ENCODE assay signal across 20 mouse cellular contexts in the genomic region with DNA sequence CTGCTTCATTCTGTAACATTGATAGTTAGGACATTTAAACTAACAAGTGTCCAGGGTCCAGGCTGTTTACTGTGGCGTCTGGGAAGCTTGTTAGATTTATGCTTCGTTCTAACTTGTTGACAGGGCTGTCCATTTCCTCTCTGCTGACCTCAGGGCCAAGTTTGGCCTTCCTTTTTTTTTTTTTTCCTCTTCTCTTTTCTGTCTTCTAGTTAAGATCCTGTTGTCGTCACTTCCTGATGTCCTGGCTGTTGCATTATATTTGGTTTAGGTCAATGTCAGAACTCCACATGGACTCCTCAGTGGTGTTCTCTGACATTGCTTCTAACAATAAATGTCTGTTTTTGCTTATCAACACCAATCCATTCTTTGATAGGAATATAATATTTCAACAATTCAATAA. TPM values are rescaled to one million over a fixed set of nuclear protein-coding genes. Genes with fewer than 3 reads are reported as not detected.
DNase-seq lines count a peak whose midpoint lies in the region; ATAC-seq and TF ChIP-seq lines count a peak whose summit lies in the region.
"Had no signal": no experiment of that assay in that cellular context is flagged by ENCODE, and none has a peak within 500 bp of the region (broad histone marks: within the 10 kb centered on the region; RNA-seq: fewer than 3 reads in every experiment).

No protein-coding gene starts in this region.

- no peak for TF ChIP-seq EP300 in lung, postnatal 0 days (IDR thresholded peaks at IDR 0.05)

- no peaks in the 10 kb centered on the region for H3K36me3 ChIP-seq in lung, postnatal 0 days (ENCODE audit: insufficient read depth, low read length)
- H3K36me3 ChIP-seq in forebrain, embryonic 14.5 days (ENCODE audit: control insufficient read depth, insufficient read depth, low read length) = no peaks in the 10 kb centered on the region
- H3K36me3 ChIP-seq: embryonic facial prominence, embryonic 10.5 days; heart, embryonic 13.5 days; hindbrain, embryonic 12.5 days had no signal

- DNase-seq in gastrocnemius, adult 2 months = no peak
- DNase-seq in gastrocnemius, adult 18-20 months (ENCODE audit: low spot score) = no peak
- peak; percentile 41 for DNase-seq in lung, postnatal 0 days (ENCODE audit: low spot score)
- no peak for DNase-seq in lung, adult 18-20 months
- DNase-seq in layer of hippocampus, postnatal 25 days (ENCODE audit: extremely low spot score in 1 of 2, low spot score in 1 of 2) = no peak
- no peak for DNase-seq in forebrain, embryonic 14.5 days (ENCODE audit: low spot score)
- DNase-seq: adrenal gland, postnatal 25 days; cerebellum, adult 2 months; cerebellum, postnatal 10 days; gastrocnemius, postnatal 14 days; heart, postnatal 4 days had no signal

- intact Hi-C loops in gastrocnemius, adult 2 months (cut with DNase I) = no loop called here

- peak overlapping the region; percentile 43 for H3K27ac ChIP-seq in gastrocnemius, adult 2 months
- H3K27ac ChIP-seq in lung, postnatal 0 days (ENCODE audit: low read length) = no peak overlapping the region
- H3K27ac ChIP-seq in forebrain, embryonic 14.5 days (ENCODE audit: low read depth, low read length) = no peak overlapping the region
- H3K27ac ChIP-seq: embryonic facial prominence, embryonic 10.5 days; forebrain, embryonic 13.5 days; heart, embryonic 13.5 days; hindbrain, embryonic 12.5 days; hindbrain, postnatal 0 days had no signal

- no peak for TF ChIP-seq CTCF in gastrocnemius, adult 2 months (IDR thresholded peaks at IDR 0.05)
- no peak for TF ChIP-seq CTCF in lung, postnatal 0 days (IDR thresholded peaks at IDR 0.05)

- no peaks in the 10 kb centered on the region for H3K27me3 ChIP-seq in lung, postnatal 0 days (replicated peaks; ENCODE audit: insufficient read depth, low read length)
- H3K27me3 ChIP-seq in forebrain, embryonic 14.5 days (replicated peaks; ENCODE audit: control insufficient read depth, insufficient read depth, low read length) = no peaks in the 10 kb centered on the region
- H3K27me3 ChIP-seq: forebrain, embryonic 13.5 days; heart, embryonic 13.5 days; hindbrain, embryonic 12.5 days; Patski had no signal

- ATAC-seq in lung, postnatal 0 days = no peak; the same call in 1 of the 2 replicates
- peak; percentile 76 for ATAC-seq in granulocyte monocyte progenitor cell, adult 5-6 weeks (replicated peaks; ENCODE audit: poor library complexity, severe bottlenecking)
- ATAC-seq in monocyte, adult 5-6 weeks (replicated peaks; ENCODE audit: insufficient number of reproducible peaks, low FRiP score, low TSS enrichment, poor library complexity, severe bottlenecking) = 0 out of 2 replicates have a peak, but pooled peaks have one; percentile 27
- ATAC-seq in forebrain, embryonic 14.5 days = no peak
- ATAC-seq: activated CD4-positive, CD25-positive, alpha-beta regulatory T cell, adult 4 months; forebrain, embryonic 13.5 days; hindbrain, postnatal 0 days; Patski had no signal

- no peaks in the 10 kb centered on the region for H3K9me3 ChIP-seq in lung, postnatal 0 days (ENCODE audit: low read length)
- no peaks in the 10 kb centered on the region for H3K9me3 ChIP-seq in forebrain, embryonic 14.5 days (replicated peaks; ENCODE audit: control insufficient read depth, low read length)
- H3K9me3 ChIP-seq: embryonic facial prominence, embryonic 10.5 days; forebrain, embryonic 13.5 days; heart, embryonic 13.5 days; hindbrain, embryonic 12.5 days had no signal

- H3K4me2 ChIP-seq in lung, postnatal 0 days (replicated peaks; ENCODE audit: low read depth, low read length) = no peak overlapping the region
- H3K4me2 ChIP-seq in forebrain, embryonic 14.5 days (ENCODE audit: low read length) = no peak overlapping the region
- H3K4me2 ChIP-seq: forebrain, embryonic 13.5 days; heart, embryonic 13.5 days; hindbrain, embryonic 12.5 days had no signal

- H3K4me3 ChIP-seq in gastrocnemius, adult 2 months = no peak overlapping the region
- no peak overlapping the region for H3K4me3 ChIP-seq in lung, postnatal 0 days (ENCODE audit: low read depth, low read length)
- no peak overlapping the region for H3K4me3 ChIP-seq in forebrain, embryonic 14.5 days (ENCODE audit: low read depth, low read length)
- H3K4me3 ChIP-seq: embryonic facial prominence, embryonic 10.5 days; forebrain, embryonic 13.5 days; heart, embryonic 13.5 days; hindbrain, embryonic 12.5 days had no signal

- H3K4me1 ChIP-seq in lung, postnatal 0 days (ENCODE audit: insufficient read depth, low read depth, low read length) = no peaks in the 10 kb centered on the region
- no peaks in the 10 kb centered on the region for H3K4me1 ChIP-seq in forebrain, embryonic 14.5 days (ENCODE audit: control insufficient read depth, insufficient read depth, low read length)
- H3K4me1 ChIP-seq: embryonic facial prominence, embryonic 10.5 days; forebrain, embryonic 13.5 days; heart, embryonic 13.5 days; hindbrain, embryonic 12.5 days had no signal

- H3K9ac ChIP-seq in lung, postnatal 0 days (replicated peaks; ENCODE audit: low read depth) = no peak overlapping the region
- H3K9ac ChIP-seq in forebrain, embryonic 14.5 days (ENCODE audit: low read length) = no peak overlapping the region
- H3K9ac ChIP-seq: forebrain, embryonic 13.5 days; heart, embryonic 13.5 days; hindbrain, embryonic 12.5 days had no signal

- WGBS in lung, postnatal 0 days = 21% methylated on average over 3 of the region's 3 CpGs
- 80% methylated on average over 3 of the region's 3 CpGs for WGBS in forebrain, embryonic 14.5 days

RNA-seq across cellular contexts. Expression of a gene that starts 15.4 kb away (rescaled TPM):
- 10 to 100 TPM; 30.5 to 30.9 TPM for total RNA-seq in gastrocnemius, adult 2 months (2021)
- 10 to 100 TPM; 39.0 to 42.2 TPM for total RNA-seq in gastrocnemius, adult 18-20 months (2021)
- polyA plus RNA-seq in lung, postnatal 0 days (2015; fragmentation: Nextera tagmentation; extraction: Ambion mirVana) = 29.2 and 30.5 TPM in 2 replicates
- total RNA-seq in granulocyte monocyte progenitor cell, adult 5-6 weeks (2014; fragmentation: Nextera tagmentation) = 22.7 and 29.0 TPM in 2 replicates
- total RNA-seq in granulocyte monocyte progenitor cell, adult 5-6 weeks (2017) = 26.4 and 36.6 TPM in 2 replicates
- total RNA-seq in monocyte, adult 5-6 weeks (2017) = 82.6 to 132 TPM (median 121 TPM) in 3 replicates
- 1 to 10 TPM; 4.0 to 5.4 TPM for total RNA-seq in layer of hippocampus, postnatal 25 days (2021)
- 2.8 and 3.6 TPM in 2 replicates for polyA plus RNA-seq in forebrain, embryonic 14.5 days (2014; fragmentation: Nextera tagmentation; extraction: Ambion mirVana)

RNA-seq across cellular contexts. Expression of a gene that starts 42.1 kb away (rescaled TPM):
- total RNA-seq in gastrocnemius, adult 2 months (2021) = 10 to 100 TPM; 14.5 to 20.6 TPM
- total RNA-seq in gastrocnemius, adult 18-20 months (2021) = 10 to 100 TPM; 17.5 to 20.0 TPM
- 29.8 and 30.6 TPM in 2 replicates for polyA plus RNA-seq in lung, postnatal 0 days (2015; fragmentation: Nextera tagmentation; extraction: Ambion mirVana)
- total RNA-seq in granulocyte monocyte progenitor cell, adult 5-6 weeks (2014; fragmentation: Nextera tagmentation) = 25.7 and 31.8 TPM in 2 replicates
- 38.8 and 39.9 TPM in 2 replicates for total RNA-seq in granulocyte monocyte progenitor cell, adult 5-6 weeks (2017)
- 20.4 to 28.0 TPM (median 27.2 TPM) in 3 replicates for total RNA-seq in monocyte, adult 5-6 weeks (2017)
- total RNA-seq in layer of hippocampus, postnatal 25 days (2021) = 10 to 100 TPM; 22.8 to 23.6 TPM
- polyA plus RNA-seq in forebrain, embryonic 14.5 days (2014; fragmentation: Nextera tagmentation; extraction: Ambion mirVana) = 76.0 and 79.2 TPM in 2 replicates

Comparison
In these comparisons a context has a peak if more than half of its experiments do, and no peak if none do; other contexts are left out.
1. ATAC-seq: peak in granulocyte monocyte progenitor cell, adult 5-6 weeks (single experiment) and monocyte, adult 5-6 weeks (single experiment); none in lung, postnatal 0 days (single experiment) and forebrain, embryonic 14.5 days (single experiment).